Mouse (Mus musculus) adrenal gland, adult 18-20 months (tissue): Measurements from ENCODE around the gene Chst11. TPM values are rescaled to one million over a fixed set of nuclear protein-coding genes. Genes with fewer than 3 reads are reported as not detected.
A peak's percentile ranks its signal among the peaks of the same experiment; 100 is the strongest.

Source experiments
- DNase-seq, 2 experiments: peaks; one replicate each; pipeline ENCODE4 v3.0.0; 2021 to 2022; ENCODE audit warnings: low spot score in 2 of 2
- total RNA-seq, 2 experiments: library from RNA; stranded (reverse); gene quantifications; 1 replicate in 1 of 2; 2 replicates in 1 of 2; pipeline ENCODE4 v1.2.3; 2021

Gene Chst11
- total RNA-seq, 2 experiments from 2014 or later, result 49.8 to 68.7 TPM

DNA sequence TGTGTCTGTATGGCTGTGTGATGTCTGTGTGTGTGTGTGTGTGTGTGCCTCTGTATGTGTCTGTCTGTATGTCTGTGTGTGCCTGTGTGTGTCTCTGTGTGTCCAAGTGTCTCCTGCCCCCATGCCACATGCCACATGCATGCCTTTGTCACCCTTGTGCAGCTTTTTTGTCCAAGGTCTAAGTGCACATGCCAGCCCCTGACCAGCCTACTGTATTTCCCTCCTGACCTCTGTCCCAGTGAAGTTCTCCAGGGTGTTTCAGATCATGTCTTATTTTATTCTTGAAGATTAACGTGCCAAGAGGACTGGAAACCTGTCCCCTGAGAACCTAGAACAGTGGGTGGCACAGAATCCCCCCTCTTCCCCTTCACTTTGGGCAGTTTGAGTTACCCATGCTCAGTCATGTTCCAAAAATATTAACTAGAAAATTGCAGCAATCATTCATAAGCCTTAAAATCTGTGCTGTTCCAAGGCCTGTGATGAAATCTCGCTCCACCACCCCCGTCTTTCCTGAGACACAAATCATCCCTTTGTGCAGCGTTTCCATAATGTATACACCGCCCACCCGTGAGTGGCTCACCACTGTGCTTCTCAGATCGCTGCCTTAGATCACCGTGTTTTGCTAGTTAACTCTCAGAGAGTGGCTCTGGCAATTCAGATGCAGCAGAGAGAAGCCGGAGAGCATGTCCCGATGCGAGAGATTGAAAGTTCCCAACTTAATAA, 180.4 kb downstream of the Chst11 start:
- no peak for DNase-seq

DNA sequence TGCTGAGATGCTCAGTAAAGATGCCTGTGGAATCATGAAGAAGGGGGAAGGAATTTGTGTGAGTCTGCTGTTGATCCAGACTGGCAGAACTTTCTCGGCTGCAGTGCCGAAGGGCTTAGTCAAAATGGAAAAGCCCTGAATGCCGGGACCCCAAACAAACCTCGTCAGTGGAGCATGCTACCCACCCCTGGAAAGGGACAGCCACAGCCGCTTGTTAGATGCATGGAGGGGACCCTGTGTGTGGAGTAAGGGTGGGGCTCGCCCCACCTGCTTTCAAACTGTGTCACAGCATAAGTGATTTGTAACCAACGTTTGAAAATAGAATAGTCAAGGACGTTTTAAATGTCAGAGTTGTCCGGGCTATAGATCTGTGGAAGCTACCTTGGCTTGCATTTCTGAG, 181.0 kb downstream of the Chst11 start:
- DNase-seq, result no peak

DNA sequence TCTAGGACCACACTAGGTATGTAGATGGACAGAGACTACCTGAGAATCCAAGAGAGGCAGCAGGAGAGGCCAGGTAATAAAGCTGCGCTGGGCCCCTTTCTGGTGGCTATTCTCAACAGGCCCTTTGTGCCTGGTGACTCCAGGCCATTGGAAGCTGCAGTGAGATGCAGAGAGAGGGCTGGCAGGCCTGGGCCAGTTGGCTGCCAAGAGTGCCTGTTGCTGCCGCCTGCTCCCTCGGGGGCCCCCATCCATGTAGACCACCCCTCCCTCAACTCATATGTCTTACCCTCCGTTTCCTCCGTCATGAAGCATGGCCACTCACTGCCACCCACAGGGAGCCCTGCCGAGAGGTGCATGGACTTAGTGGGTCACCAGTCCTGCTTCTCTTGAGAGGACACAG, 182.2 kb downstream of the Chst11 start:
- no peak for DNase-seq

DNA sequence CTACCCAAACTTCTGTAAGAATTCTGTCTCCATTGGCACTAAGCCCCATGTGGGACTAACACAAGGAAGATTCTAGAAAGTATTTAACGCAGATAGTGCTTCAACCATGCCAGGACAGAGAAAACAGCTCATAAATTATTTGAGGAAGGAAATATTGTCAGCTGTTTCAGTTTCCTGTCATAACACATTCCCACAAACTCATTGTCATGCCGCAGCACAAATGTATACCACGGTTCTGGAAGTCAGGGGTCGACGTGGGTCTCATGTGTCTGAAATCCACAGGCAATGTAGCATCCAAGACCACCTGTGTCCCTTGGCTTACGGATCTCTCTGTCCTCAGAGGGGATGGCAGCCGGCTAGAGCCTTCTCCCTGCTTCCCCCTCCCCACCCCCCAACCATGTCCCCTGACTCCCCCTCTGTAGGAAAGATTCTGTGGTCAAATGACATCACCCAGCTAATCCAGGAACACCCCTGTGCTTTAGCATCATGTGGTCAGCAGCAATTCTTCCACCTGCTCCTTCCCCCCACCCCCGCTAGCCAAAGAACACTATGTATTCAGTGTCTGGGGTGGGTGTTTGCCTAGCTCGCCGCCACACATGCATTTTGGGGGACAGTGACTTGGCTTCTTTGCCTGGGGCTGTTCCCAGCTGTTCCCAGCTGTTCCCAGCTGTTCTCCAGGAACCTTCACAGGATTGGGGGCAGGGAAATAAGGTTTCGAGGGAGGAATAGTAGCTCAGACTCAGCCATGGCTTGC, 183.2 kb downstream of the Chst11 start:
- no peak for DNase-seq

DNA sequence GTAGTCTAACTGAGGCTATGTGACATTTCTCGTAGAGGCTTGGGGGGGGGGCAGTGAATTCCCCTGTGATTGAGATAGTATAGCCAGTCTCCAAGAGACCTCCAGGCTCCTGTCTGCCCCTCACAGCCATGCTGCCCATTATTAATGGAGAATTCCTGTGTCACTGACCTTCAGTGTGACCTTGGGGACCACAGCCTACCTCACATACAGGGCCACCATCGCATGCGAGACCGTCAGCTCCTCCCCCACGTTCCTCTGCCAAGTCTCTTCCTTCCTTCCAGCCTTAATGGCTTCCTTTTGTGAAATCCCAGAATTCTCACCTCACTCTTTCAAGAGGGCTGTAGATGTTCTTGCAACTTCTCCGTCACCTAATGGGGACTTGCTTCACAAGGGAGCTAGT, 184.3 kb downstream of the Chst11 start:
- no peak for DNase-seq

DNA sequence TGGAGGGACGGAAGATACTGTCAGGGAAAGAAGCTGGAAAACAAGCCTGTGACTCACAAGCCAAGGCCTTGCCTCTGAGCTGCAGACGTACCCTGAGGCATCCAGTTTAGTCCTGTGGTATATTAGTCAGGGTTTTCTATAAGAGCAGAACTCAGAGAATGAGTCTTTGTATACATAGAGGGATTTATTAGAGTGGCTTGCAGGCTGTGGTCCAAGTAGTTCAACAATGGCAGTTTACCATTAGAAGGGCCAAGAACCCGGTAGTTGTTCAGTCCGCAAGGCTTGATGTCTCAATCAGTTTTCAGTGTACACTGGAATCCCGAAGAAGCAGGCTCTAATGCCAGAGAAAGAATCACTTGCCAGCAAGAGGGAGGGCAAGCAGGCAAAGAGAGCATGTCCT, 192.9 kb downstream of the Chst11 start:
- no peak for DNase-seq

DNA sequence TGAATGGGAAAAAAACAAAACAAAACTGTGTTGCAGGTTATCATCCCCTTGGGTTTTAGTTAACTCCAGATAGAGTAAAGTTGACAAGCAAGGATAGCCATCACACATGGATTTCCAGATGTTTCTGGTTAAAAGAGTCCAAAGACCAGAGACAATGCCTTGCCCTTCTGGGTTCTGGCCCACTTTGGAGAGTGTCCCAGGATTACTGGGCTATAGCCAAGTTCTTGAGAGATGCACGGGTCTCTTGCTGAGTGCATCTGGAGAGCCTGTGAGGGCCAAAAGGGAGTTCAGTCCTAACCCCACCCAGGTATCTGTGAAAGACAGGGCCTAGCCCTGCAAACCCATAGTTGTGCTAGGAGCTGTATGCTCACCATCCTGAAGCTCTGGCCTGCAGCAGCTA, 193.4 kb downstream of the Chst11 start:
- DNase-seq, result no peak

DNA sequence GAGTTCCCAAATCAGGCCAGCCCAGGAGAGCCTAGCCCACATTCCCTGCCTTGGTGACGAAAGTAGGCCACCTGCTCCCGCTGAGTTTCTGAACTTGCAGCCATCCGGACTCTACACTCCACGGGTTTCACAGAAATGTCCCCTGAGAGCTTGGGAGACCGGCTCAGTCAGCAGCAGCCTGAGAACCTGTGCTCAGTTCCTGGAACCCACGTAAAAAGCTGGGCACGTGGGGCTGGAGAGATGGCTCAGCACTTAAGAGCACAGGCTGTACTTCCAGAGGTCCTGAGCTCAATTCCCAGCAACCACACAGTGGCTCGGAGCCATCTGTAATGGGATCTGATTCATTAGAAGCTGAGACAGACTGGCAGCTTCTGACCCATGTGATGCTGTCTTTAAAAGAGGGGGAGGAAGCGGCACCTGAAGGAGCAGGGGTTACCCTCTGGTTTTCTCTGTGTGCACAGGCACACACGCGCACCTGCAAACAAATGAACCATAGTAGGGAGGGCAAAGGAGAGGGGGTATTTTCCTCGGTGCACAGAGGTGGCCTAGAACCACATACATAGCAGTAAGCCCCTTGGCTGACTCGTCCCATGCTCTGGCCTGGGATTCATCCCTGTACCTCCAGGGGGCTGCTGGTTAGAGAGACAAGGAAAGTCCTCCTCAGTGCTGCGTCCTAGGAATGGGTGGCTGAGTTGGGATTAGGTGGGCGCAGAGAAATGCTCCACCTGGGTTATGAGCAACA, 196.7 kb downstream of the Chst11 start:
- DNase-seq, result no peak

DNA sequence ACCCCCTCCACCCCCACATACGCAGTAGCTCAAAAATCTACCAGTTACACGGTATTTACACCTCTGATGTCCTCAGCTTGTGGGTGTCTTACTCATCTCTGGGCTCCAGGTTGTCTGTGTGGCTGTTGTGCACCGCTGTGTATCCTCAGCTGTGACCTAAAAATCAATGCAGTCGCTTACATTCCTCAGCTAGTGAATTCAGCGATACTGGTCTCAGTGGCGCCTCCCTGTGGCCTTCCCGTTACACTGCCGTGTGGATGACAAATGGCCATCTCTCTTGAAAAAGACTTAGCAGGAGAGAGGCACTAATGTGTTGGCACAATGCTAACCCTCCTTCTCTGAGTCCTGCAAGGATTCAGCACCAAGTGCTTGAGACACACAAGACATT, 197.3 kb downstream of the Chst11 start:
- peak; percentile 64 to 65 for DNase-seq

DNA sequence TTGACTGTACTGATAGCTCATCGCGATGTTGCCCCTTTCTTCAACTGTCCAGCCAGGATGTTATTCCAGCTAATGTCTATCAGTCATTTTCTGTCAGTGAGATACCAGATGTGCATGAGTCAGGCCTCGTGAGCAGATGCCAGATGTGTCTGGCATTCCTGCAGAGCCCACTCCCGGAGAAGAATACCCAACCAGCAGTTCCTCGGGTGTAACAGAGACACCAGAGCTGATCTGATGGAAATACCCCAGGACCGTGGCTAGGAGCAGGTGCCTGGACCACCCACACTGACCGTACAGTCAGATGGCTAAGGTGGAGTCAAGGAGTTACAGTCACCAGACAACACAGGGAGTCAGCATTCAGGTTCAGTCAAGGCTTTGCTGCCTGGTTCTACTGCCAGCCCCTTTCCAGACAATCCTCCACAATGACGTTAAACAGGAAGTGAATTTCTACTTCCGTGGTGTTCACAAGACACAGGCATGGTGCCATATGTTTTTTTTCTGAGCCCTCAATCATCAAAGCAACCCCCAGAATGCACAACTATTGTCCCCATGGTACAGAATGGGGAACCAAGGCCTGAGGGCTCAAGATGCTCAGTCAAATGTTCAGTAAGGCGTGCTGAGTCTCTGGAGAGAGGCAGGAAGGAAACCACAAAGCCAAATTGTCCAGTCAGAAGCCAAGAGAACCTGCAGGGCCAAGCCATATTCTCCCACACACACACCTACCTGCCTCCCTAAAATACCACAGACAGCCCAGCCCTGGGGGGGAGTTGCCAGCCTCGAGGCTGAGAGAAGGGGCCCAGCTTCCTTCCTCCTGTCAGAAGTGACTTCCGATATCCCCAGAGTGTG, 198.6 kb downstream of the Chst11 start:
- no peak for DNase-seq

DNA sequence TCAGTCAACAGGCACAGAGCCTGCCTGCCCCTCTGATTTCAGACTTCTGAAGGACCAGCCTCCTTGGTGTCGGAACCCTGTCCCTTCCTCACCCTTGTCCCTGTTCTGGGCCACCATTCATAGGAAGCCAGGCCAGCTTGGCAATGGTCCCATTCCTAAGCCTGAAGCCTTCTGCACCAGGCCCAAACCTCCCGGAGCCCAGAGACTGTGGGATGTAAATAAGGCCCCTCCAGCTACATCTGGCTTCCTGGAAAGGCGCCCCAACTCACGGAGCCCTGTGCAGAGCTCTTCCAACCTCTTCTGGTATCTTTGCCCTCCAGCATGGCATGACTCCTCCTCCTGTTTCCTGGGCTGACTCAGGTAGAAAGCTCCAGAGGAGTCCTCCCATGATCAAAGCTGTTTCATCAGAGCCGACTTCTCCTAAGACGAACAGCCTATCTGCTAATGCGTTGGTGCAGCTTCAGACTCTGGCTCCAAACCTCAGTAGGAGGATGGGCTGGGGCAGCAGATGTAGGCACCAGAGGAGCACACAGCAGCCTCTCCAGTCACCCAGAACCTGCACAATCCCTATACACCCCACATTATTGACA, 199.3 kb downstream of the Chst11 start:
- no peak for DNase-seq

DNA sequence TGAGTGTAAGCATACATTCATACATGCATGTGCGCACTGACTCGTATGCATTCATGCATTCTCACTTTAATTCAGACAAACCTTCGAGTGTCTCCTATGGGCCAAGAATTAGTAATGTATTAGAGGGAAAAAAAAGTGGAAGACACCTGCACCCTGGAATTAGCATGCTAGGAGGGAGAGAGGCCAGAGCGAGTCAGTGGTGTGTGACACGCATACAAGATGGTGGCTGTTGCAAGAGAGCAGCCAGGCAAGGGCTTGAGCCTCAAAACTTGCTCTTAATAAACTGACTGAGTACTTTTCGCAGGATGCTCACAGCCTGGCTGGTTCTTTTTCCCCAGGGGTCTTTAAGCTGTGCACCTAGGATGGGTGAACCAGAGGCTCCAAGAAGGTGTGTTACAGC, 199.8 kb downstream of the Chst11 start:
- no peak for DNase-seq

DNA sequence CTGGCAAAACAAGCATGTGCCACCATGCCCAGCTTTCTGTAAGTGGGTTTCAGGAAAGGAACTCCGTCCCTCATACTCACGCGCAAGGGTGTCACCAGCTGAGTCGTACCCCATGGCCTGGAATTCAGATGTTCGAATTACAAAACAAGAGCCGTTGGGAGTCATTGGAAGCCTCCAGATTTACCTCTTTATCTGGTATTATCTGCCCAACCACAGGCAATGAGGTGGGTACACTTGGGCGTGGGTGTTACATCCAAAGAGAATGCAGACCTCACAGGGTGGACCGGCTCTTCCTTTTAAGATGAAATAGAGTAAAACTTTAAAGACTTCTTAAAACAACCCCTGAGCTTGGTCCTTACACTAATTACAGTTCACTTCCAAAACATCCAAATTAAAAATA, 200.9 kb downstream of the Chst11 start:
- DNase-seq, result no peak

DNA sequence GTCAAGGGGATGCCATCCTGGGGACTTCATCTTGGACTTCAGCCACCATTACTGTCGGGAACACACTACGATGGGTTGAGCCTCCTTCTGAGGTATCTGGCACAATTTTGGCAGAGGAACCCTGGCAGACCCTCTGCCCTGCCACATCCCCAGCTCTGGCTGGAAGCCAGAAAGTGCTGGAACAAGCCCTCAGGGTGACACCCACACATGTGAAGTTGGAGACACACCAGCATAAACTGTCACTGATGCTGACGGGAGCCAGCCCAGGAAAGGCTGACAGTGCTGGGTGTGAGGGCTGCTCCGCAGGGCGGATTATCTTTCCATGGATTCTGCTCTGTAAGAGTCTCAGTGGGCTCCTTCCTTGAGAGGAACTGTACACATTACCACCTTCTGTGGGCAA, 201.7 kb downstream of the Chst11 start:
- no peak for DNase-seq

DNA sequence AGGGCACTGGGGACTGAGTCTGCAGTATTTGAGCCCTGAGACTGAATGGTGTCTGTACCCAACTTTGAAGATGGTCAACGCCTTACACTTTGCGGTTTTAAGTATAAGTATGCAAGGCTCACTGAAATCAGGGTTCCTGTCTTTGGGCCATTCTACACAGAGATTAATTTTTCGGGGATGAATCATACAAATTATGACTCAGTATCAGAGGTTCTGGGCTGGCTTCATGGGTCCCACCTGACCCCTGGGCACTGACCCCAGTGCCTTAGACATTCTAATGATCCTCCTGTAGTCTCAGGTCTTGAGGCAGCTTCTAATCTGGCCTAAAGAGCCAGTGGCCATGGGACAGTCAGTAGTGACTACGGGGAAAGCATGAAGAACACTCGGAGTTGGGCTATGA, 203.8 kb downstream of the Chst11 start:
- no peak for DNase-seq

DNA sequence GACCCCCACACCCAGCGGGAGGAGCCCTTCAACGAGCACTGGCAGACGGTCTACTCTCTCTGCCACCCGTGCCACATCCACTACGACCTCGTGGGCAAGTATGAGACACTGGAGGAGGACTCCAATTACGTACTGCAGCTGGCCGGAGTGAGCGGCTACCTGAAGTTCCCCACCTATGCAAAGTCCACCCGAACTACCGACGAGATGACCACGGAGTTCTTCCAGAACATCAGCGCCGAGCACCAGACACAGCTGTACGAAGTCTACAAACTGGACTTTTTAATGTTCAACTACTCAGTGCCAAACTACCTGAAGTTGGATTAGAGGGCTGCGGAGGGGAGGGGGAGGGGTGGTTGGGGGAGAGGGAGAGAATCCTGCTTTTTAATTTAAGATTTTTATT, 206.2 kb downstream of the Chst11 start:
- DNase-seq, result no peak

DNA sequence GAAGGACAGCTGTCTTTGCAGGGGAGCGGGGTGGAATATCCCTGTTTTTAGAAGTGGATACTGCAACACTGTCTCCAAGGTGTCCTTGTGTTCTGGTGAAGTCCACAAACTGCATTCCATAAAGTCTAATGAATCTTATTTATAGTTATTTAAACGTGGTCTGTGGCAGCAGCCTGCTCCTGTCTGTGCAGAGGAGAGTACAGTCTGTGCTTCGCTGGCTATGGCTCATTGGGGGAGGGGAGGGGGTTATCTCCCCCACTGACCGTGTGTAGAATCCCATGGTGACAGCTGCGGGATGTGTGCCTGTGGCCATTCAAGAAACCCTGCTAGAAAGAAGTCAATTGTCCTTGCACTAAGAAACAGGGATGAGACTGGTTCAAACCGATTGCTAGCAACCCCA, 206.7 kb downstream of the Chst11 start:
- DNase-seq, result no peak

DNA sequence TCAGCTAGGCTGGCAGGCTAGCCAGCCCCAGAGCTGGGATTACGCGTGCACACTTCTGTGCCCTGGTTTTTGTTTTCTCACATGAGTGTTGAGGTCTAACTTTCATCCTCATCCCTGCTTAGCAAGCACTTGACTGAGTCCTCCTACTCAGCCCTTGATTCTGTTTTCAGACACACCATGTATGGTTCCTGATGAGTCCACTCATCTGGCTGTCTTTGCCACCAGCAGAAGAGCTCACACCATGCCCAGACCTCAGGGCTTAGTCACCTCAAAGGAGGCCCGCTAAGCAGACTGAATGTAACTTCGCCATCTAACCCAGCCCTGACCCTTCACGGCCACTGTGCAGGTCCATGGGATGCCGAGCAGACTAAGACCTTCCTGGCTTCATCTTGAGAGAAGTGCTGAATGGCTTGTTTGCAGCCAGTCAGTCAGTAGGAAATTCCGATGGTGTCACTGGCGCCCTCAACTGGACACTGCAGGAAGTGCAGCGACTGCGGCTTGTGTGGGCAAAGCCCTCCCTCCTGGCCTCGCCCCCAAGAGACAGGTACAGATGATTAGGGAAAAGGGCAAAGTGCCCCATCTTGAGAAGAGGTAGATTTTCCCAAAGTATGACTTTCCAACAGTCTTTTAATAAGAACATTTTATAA, 212.5 kb downstream of the Chst11 start:
- DNase-seq, result peak; percentile 78 to 80

DNA sequence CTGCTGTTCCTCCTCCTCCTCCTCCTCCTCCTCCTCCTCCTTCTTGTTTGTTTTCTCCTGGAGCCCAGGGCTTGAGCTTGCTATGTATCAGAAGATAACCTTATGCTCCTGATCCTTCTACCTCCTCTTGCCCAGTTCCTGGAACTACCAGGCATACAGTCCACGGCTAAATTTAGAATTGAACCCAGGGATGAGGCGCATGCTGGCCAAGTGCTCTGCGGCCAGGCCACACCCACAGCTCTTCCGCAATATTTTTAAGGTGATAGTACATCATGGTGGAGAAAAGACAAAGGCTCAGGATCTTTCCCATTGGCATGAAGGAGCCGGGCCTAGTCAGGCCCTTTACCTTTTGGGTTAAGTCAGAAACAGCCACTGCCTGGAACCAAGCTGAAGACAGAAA, 213.4 kb downstream of the Chst11 start:
- no peak for DNase-seq

DNA sequence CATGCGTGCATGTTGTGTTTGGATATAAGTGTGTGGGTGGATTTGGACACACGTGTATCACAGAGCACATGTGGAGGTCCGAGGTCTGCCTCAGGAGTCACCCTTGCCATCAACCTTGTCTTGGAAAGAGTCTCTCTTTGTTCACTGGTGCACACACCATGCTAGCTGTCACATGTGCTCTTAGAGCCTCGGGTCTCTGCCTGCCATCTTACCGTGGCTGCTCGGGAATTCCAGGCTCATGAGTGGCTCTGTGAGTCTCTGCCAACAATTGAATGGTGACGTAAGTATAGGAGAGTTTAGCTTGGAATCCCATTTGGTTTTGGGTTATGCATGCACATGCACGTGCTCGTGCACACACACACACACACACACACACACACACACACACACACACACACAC, 214.0 kb downstream of the Chst11 start:
- DNase-seq, result no peak
